Mouse (Mus musculus): Measurements from ENCODE around the gene Ogfr.

GRCm38 (mm10) chr2:180643626-180644025, 54.6 kb downstream of the Ogfr start:
- no peak for TF ChIP-seq CTCF (IDR thresholded peaks at IDR 0.05; ENCODE audit: low read depth)
- TF ChIP-seq EP300 (IDR thresholded peaks at IDR 0.05; ENCODE audit: low read depth): no peak
